Mouse (Mus musculus) c-Kit-negative CD71-positive TER-119-positive erythroid progenitor cells, embryonic 14.5 days (primary cell): ENCODE data around the gene Mfsd12.

Experiments
- DNase-seq: peaks from one replicate; pipeline ENCODE4 v3.0.0-alpha.2; 2013; ENCODE audit warnings: low read depth, low spot score

Gene Mfsd12

DNA sequence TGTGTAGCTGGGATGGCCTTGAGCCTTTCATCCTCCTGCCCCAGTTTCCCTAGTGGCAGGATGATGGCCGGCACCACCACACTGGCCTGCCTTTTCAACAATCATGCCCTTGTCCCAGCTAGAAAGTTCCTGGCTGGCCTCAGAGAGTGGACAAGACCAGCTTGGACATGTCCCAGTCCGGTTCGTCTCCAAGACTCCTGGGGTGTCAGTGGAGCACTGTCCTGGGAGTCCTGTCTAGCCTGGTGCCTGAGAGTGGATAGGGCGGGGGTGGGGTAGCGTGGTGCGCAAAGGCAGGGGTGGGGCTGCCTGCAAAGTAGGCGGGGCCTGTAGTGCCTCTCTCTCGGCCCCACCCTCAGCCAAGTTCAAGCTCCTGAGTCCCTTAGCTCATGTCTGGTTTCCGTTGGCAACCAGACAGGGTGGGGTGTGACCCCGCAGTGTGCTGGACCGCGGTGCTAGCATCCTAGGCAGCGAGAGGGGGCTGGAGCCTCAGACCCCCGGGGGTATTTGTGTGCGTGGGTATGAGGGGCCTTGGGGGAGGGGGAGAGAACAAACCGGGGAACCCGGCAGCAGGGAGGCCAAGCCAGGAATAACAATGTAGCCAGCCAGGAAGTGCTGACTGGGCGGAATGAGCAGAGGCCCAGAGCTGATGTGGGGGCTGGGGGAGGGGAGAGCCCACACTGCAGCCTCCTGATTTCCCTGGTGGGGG lies 44.4 kb downstream of the Mfsd12 start:
- peak; percentile 62 for DNase-seq

DNA sequence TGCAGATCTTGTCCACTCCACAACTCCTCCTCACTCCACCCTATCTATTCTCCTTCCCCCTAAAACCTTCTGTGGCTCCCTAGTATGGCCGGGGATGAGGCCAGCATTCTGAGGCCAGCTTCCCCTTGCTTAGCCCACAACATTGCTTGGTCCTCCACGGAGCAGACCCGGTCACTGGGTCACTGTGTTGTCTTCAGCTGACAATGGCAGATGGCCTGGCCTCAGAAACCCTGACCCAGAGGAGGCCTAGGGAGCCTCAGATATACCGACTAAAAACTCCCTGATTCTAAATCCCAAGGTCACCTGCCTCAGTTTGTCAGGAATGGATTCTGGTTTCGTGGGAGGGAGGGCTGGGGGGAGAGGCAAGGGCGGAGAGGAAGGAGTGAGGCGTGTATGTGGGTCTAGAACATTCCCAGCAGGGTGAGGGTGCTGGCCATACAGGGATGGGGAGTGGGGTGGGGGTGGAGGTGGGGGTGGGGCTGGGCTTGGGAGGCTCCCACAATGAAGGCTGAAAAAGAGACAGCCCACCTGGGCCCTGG lies 45.0 kb downstream of the Mfsd12 start:
- DNase-seq = no peak

DNA sequence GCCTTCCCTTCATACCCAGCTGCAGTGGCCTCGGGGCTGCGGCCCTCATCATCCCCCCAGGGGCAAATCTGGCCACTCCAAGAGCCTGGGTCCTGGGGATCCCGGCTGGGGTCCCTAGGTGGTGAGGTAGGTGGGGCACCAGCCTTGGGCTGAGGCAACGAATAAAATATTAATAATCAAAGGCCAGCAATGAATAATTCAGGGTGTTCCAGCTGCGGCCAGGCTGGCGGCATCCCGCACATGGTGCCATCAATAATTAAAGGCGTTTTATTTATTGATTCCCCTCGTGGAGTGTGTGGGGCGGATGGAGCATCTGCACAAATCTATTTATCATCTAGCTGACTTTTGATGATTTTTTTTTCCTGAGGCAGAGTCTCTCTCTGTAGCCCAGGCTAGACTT lies 46.2 kb downstream of the Mfsd12 start:
- DNase-seq = no peak

DNA sequence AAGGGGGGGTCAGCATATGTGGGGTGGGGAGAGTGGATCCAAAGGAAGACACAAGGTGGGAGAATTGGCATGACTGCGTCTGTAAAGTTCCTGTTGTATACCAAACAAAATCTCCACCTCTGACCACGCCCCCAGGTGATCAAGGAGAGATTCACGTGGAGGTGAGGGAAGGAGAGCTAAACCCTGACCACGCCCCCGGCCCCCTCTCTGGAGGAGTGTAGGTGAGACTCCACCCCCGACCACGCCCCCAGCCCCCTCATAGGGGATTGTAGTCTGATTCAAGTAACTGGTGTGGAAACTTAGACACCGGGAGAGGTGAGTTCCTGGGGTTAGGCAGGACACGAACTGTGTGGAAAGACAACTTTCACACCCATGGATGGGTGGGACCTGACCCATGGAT lies 46.8 kb downstream of the Mfsd12 start:
- DNase-seq = no peak

DNA sequence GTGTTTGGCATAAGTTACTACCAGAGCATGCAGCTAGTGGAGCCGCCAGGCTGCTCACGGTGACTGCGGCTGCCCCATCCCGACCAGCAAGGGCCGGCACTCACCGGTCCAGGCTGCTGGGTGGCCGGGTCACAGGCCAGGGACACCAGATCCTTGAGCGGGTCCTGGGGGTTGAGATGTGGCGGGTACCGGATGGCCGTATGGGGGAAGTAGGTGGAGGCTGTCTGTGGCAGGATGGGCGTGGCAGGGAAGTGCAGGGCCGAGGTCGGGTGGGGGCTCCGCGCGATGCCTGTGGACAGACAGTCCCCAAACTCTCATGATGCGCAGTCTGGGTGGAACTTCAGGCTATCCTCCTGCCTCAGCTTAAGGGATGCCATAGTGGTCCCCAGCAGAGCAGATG lies 47.4 kb downstream of the Mfsd12 start:
- DNase-seq = no peak

DNA sequence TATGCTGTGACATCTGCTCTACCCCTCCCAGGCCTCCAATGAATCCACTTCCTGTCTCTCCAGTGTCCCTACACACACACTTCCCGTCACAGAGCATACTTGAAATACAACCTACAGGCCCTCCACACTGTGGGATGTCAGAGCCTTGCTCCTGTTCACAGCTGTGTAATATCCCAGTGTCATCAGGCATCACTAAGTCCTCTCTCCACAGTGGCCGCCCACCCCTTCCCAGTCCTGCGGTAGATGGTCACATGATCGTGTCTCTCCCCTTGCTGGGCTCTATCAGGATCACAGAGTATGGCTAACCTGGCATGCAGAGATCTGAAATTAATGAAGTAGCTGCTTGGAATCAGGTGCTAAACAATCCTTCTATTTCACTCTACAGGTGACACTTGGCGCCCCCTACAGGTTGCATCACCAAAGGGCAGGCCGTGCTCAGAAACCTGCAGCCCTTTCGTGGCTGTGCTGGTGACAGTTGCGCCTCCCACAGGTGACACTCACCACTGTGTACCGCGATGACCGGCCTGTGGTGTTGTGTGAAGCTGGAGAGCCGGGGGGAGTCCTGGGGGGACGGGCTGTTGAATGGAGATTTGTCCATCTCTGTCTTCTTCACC lies 48.4 kb downstream of the Mfsd12 start:
- peak; percentile 57 for DNase-seq

DNA sequence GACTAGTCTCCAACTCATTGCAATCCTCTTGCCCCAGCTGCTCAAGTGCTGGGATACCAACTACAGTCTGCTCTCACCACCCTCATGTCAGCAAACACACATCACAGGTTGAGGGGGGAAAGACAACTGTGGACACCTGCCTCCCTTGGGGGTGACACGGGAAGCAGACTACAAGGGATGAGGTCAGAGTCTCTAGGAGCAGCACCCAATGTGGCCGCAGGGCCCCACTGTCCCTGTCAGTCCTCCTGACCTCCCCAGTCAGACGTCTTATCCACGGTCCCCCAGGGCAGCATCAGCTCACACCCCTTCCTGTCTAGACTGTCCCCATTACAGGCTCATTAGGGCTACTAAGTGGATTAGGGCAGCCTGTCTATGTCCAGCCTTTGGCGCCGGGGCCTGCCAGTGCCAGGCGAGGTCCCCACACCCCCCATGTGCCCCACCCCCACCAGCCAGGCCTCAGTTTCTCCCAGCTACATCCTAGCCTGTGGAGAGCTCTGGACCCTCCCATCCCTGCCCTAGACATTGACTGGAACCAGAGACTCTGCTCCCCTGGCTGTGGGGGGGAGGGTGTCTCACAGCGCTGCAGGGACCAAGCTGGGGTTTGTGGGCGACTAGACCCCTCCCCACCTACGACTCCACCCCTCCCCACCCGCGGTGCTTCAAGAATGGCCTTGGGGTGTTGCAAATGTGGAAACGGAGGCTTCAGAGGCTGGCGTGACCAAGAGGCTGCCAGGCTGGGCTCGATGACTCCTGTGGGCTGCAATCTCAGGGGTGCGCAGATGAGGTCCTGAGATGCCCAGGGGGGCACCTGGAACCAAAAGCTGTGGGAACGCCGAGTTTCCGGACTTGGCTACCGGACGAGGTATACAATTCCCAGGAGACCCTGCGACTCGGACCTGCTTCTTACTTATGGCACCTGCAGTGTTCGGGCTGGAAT lies 49.5 kb downstream of the Mfsd12 start:
- DNase-seq = no peak

DNA sequence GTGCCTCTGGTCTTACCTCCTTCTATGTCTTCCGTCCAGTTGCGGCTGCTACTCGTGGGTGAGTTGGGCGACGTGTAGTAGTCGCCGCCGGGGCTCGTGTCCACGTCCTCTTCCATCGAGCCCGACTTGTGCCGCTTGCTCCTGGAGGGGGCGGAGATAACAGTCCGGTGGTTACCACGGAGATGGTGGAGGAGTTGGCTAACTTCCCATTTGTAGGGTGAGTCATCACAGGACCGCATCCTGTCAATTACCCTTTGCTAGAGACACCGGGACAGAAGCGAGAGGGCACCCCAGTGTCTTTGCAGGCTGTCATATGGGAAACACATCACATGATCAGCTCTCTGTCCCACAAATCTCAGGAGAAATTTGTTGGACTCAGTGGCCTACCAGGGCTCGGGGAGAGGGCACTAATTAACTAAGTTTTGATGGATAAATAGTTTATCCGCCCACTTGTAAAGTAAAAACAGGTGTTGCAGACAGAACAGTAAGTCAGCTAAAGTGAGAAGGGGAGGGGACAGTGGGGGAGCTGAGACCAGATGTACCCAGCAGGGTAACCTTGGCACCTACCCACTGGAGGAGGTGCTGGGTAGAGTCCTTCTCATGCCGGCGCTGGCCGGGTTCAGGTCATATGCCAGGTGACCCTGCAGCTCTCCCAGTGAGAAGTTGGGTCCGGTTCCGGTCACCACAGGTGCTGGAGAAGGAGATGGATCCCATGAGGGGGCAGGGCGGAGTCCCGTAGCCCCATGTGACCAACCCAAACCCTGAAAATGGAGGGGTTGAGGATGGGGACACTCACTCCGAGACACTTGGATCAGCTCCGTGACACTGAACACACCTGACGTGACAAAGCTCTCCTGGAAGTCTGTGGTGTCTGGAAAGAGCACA lies 50.5 kb downstream of the Mfsd12 start:
- no peak for DNase-seq

DNA sequence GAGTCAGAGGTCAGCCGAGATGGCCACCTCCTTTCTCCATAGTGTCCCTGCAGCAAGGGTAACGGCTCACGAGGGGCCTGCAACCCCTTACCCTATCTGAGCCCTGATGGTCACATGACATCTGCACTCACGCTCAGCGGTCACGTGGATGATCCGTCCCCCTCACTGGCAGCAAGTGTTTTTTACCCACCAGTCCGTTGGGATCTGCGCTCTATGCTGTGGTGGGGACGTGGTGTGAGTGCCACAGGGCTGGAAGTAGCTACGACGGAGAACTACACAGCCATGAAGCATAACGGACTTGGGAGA lies 51.1 kb downstream of the Mfsd12 start:
- DNase-seq = no peak

DNA sequence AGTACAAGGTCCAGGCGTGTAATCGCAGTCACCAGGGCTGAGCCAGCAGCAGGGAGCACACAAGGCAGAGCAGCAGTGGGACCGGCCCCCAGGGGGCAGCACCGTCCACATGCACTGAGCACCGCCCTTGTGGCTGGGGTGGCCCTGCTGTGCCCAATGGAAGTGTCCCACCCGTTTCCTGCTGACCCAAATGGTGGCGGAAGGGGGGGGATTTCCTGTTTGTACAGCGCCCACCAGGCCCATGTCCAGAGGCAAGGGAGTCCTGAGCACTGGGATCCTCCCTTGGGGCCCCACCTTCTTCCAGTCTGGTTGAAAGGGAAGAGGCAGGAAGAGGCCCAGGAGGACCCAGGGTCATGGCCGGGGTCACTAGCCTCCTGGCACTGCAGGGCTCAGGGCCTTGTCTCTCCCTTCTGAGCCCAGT lies 51.6 kb downstream of the Mfsd12 start:
- peak; percentile 41 for DNase-seq

DNA sequence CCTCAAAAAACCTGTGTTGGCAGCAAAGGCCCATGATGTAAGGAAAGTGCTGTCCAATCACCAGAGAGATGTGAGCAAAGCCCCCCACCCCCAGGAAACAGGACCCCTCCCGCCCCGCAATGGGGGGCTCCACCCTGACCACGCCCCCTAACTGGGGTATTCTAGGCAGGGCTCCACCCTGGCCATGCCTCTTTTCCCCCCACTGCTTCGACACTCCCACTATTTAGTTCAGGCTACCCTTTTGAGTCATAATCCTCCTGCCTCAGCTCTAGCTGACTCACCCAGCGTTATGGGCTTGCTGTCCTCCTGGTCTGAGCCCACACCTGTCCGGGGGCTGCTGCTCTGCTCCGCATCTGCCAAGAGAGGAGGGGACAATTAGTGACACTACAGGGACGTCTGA lies 52.0 kb downstream of the Mfsd12 start:
- no peak for DNase-seq

DNA sequence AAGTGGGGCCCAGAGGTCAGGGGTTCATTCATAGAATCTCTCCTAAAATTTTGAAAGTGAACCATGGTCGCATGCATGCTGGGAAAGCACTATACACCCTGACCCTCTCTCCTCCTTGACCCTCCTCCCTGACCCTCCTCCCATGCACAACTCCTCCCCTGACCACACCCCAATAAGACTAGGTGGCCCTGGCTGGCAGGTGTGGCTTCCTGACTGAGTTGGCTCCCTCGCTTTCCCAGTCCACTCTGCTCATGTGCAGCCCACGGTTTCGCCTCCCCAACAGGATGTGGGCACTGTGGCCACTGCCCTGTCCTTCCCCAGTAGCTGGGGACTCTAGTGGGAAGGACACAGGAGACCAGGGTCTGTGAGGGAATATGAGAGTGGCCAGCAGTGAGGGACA lies 53.1 kb downstream of the Mfsd12 start:
- DNase-seq = no peak

DNA sequence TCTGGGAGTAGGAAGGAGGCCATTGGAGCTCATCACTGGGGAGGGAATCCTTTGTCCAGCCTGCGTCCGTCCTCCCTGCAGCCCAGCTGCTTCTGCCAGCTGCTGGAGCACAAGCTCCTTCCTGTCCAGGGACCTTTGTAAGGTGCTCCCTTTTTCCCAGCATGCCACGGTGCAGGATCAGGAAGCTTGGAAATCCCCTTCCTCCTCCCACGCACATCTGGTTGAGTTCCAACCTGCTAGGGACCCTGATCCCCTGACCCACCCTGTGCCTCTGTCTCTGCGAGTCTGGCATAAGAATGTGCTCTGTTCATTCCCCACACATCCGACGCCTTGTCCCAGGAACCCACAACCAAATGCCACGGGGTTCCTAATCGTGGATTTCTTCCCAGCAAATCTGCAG lies 53.7 kb downstream of the Mfsd12 start:
- DNase-seq = no peak

DNA sequence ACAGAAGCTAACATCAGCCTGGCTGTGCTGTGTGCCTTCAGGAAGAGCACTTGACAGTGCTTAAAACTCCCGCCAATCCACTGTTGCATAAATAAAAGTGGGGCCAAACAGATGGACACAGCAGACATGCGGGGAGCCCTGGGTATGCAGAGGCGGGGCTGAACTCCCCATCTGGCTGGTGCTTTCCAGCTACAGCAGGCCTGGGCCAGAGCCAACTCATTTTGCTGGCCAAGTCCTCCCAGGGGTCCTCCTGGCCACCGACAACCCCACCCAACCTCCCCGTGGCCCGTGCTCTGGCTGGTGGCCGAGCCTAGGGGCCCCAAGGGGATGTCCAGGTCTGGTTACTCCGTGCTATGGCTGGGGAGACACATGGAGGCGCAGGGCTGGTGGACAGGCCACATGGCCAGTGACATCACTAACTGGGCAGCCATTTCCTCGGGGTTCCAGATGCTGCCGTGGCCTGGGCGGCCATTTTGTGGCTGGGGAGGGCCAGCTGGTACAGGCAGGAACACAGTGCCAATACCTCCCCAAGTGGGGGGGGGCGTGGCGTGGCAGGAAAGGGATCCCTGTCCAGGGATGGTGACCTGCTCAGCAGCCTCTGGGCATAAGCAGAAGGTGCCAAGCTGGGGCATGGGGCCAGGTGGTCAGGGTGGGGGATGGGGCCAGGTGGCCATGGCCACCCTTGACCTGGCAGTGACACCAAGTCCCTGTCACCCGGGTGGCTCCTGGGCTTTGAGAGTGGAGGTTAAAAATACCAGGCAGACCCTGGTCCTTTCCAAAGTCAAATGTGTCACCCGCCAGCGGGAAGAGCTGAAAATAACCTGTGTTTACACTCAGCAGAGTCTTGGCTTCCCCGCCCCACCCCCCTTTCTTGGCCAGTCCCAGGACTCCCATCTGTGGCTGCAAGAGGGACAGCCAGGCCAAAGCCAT lies 54.4 kb downstream of the Mfsd12 start:
- no peak for DNase-seq

DNA sequence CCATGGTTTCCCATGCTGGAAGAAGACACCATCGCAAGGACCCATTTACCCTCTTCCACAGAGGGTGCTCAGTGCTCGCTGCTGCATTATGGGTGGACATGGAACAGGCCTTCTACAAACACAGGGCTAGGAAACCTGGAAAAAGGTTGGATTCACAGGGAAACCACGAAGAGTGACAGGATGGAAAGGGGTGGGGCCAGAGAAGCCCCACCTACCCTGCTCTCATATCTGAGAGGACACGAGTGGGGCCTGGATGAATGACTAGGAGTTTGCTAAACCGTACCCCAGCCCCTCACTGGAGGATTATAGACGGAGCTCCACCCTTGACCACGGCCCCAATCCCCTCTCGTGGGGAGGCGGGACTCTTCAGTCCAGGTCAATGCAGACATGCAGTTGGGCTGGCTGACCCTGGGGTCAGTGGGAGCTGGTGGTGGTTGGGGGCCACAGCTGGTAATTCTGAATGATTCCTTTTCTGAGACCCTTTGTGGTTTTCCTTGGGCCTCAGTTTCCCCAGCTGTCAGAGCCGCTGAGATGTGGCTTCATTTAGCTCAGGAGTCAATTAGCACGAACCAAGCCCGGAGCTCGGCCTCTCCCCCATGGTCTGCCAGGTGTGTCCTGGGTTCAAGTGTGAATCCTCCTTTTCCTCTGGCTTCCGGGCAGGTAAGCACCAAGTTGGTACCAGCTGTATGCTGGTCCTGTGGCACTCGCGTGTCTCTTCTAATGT lies 55.5 kb downstream of the Mfsd12 start:
- DNase-seq = no peak

DNA sequence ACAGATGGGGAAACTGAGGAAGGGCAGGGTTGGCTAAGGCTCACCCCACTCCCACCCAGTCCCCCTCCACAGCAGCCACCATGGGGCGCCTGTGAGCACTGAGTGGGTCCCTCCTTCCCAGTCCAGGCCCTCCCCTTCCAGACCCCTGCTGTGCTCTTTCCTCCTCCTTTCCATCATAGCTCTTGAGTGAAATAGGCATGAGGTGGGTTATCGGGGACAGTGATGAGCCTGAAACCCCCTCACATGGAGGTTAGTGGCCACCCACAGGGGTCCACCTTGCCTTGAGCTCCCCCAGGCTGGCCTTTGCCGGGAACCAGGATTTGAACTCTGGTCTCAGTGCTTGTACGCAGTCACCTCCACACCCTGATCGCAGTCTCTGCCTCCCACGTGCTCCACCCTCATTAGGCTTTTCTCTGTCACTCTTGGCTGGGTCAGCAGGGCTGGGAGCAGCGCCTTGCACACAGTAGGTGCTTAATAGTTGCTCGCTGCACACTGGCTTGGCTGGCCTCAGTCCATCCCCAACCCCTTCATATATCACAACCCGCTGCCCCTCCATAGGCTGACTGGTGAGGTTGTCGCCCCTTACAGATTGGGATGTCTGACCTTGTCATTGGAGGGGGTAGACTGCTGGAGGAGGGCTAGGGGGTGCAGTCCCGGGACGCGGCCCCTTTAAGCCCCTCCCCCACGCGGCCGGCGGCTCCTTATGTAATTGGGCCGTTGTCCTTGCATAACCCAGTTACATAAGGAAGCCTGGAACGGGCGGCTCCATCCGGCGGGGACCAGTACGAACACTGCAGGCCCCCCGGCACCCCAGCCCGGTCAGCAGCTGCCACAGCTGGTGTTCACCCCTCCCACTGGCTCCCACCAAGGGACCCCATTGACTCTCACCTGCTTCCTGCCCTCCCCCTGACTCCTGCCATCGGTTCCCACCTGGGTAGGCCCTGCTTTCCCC lies 56.3 kb downstream of the Mfsd12 start:
- no peak for DNase-seq

DNA sequence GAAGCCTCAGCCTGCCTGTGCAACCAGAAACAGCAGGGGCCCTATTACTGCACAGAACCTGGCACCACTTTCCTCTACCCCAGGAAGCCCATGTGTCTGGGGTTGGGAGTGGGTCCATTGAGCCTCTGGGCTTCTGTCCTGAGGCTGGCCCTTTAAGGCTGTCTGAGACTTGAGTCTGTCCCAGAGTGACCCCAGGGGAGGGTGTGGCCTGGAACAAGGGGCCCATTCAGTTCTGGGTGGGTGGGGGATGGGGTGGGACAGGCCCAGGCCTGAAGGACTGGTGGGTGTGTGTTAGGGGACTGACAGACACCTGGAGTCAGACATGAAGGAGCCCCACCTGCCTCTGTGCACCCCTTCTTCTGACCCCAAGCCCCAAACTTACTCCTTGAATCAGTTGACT lies 57.4 kb downstream of the Mfsd12 start:
- no peak for DNase-seq

DNA sequence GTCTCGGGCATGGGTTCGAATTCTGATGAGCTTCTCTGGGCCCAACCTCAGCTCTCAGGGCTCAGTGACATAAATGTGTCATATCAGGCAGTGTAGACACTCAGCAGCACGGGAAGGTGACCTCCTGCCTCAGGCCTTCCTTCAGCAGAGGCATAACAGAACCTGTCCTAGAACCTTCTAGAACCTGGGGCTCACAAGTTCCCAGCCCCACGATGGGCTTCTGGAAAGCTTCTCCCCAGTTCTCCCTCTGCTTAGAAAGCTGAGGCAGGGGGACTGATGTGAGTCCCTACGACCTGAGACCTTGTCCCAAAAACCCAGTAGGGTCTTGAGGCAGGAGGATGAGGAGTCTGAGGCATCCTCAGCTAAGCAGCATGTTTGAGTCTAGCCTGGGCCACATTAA lies 57.9 kb downstream of the Mfsd12 start:
- no peak for DNase-seq
